Mouse (Mus musculus) erythroblast, embryonic 14.5 days (primary cell): ENCODE data around the gene Tmem41a. TPM values are rescaled to one million over a fixed set of nuclear protein-coding genes. Genes with fewer than 3 reads are reported as not detected.
"Not testable (repeated sequence)": the region's sequence is repeated elsewhere in the genome, so short reads cannot be mapped to it uniquely, and the experiment has no call there.

ENCODE experiments used
- H3K27me3 ChIP-seq: 2 replicates; pipeline ENCODE4 v1.6.1; 2012; ENCODE audit warnings: inconsistent platforms; ENCODE audit not compliant: control insufficient read depth
- H3K36me3 ChIP-seq: 2 replicates; pipeline ENCODE4 v1.6.1; 2012; ENCODE audit warnings: mild to moderate bottlenecking, inconsistent platforms; ENCODE audit not compliant: control insufficient read depth
- H3K4me1 ChIP-seq: 2 replicates; pipeline ENCODE4 v1.6.1; 2012; ENCODE audit warnings: inconsistent platforms; ENCODE audit not compliant: control insufficient read depth
- H3K4me3 ChIP-seq: replicated peaks from 2 replicates; pipeline ENCODE3; 2012; ENCODE audit warnings: moderate library complexity, mild to moderate bottlenecking, inconsistent platforms
- H3K9me3 ChIP-seq: 2 replicates; pipeline ENCODE4 v1.6.1; 2012; ENCODE audit warnings: low read length, inconsistent platforms, mixed read lengths; ENCODE audit not compliant: control insufficient read depth
- GATA1 ChIP-seq: IDR thresholded peaks from 2 replicates; pipeline ENCODE4 v1.6.1; 2012; ENCODE audit warnings: low read length, inconsistent platforms, mixed read lengths
- TAL1 ChIP-seq: IDR thresholded peaks from 3 replicates; pipeline ENCODE4 v1.6.1; 2012; ENCODE audit warnings: low read length, inconsistent platforms, mixed read lengths
- polyA plus RNA-seq: library from polyadenylated mRNA; stranded (reverse); fragments of >175 nt; gene quantifications from 2 replicates; pipeline ENCODE4 v1.2.3, GENCODE M21; 2012

The Tmem41a gene
- polyA plus RNA-seq, 1 experiment = 0.24 TPM

GRCm38 (mm10) chr16:21913347-21913746 is 34.0 kb downstream of the Tmem41a start:
- Histone ChIP-seq H3K4me3 (no peak overlapping the region), H3K27me3 (no peaks in the 10 kb centered on the region), H3K36me3 (no peaks in the 10 kb centered on the region; the same call in 1 of the 2 replicates), H3K9me3 (no peaks in the 10 kb centered on the region), H3K4me1 (peaks cover 4% of the 10 kb centered on the region)
- TF ChIP-seq GATA1 (no peak), TAL1 (no peak)

GRCm38 (mm10) chr16:21908906-21909305 is 38.4 kb downstream of the Tmem41a start:
- not testable (repeated sequence) for H3K4me3 ChIP-seq, H3K9me3 ChIP-seq, H3K4me1 ChIP-seq, H3K27me3 ChIP-seq, H3K36me3 ChIP-seq

DNA sequence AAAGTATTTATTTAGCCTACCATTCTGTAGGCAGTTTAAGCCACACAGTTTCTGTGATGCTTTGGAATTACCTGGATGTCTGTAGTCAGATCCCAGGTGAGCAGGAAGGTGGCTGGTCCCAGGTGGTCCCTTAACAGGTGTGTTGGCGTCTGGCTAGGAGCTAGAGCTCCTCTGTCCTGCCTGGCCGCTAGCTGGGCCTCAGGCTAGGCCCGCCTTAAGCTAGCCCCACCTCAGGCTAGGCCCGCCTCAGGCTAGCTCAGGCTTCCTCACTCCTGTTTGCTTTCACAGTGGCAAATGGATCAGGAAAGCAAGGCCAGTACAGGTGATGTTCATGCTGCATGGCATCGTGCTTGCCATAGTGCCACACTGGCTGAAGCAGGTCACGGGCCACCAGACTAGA is 40.5 kb downstream of the Tmem41a start:
- Histone ChIP-seq H3K9me3 (no peaks in the 10 kb centered on the region), H3K4me3 (no peak overlapping the region), H3K4me1 (peaks cover 4% of the 10 kb centered on the region), H3K36me3 (peaks cover 4% of the 10 kb centered on the region; the same call in 1 of the 2 replicates), H3K27me3 (no peaks in the 10 kb centered on the region)
- TF ChIP-seq TAL1 = no peak
- no peak for TF ChIP-seq GATA1

DNA sequence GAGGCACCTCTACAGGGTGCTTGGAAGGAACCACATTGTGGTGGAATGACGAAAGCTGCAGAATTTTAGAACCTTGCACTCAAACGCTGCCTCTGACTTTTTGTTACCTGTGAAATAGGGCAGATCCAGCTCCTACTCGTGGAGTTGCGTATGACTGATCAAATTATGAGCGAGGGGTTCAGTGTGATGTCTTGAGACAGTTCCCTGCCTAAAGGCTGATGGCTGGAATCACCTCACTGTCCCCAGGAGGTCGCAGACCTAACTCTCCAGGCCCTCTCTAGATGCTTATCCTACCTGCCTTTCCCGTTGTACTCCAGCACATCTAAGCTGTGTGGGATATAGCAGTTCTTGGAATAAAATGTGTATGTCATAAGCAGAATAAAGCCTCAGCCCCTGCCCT is 41.4 kb downstream of the Tmem41a start:
- Histone ChIP-seq H3K9me3 (no peaks in the 10 kb centered on the region), H3K27me3 (no peaks in the 10 kb centered on the region), H3K4me3 (no peak overlapping the region), H3K4me1 (peaks cover 2% of the 10 kb centered on the region), H3K36me3 (peaks cover 4% of the 10 kb centered on the region; the same call in 1 of the 2 replicates)
- no peak for TF ChIP-seq TAL1
- TF ChIP-seq GATA1 = no peak

DNA sequence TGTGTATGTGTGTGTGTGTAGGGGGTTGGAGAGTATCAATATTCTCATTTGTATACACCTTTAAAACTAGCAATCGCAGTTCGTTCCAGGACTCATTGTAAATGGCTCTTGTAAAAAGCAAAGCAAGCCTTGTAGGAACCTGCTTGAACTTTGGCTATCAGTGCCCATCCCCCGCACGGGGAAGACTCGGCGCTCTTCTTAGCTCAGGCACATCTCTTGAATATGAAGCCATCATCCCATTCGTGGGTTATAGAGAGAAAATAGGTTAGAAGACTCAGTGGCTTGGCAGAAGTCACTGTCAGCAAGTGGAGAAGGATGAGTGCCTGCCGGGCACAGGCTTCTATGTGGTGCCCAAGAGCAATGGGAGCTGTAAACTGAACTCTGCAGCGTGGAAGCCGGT is 42.7 kb downstream of the Tmem41a start:
- TF ChIP-seq TAL1 (no peak), GATA1 (no peak)
- no peaks in the 10 kb centered on the region for H3K27me3 ChIP-seq
- peaks cover 4% of the 10 kb centered on the region; the same call in 1 of the 2 replicates for H3K36me3 ChIP-seq
- no peak overlapping the region for H3K4me3 ChIP-seq
- no peaks in the 10 kb centered on the region for H3K9me3 ChIP-seq
- H3K4me1 ChIP-seq = no peaks in the 10 kb centered on the region

- Histone ChIP-seq H3K4me3 (no peak overlapping the region), H3K36me3 (no peaks in the 10 kb centered on the region; the same call in 1 of the 2 replicates), H3K4me1 (no peaks in the 10 kb centered on the region), H3K27me3 (no peaks in the 10 kb centered on the region), H3K9me3 (no peaks in the 10 kb centered on the region)
- no peak for TF ChIP-seq GATA1
- TF ChIP-seq TAL1 = no peak
These were observed 46.1 kb downstream of the Tmem41a start for GRCm38 (mm10) chr16:21901286-21901685.

GRCm38 (mm10) chr16:21893890-21894289 is 53.5 kb downstream of the Tmem41a start:
- H3K4me3 ChIP-seq = no peak overlapping the region
- no peaks in the 10 kb centered on the region for H3K27me3 ChIP-seq
- no peaks in the 10 kb centered on the region for H3K9me3 ChIP-seq
- H3K36me3 ChIP-seq = no peaks in the 10 kb centered on the region; the same call in 1 of the 2 replicates
- no peaks in the 10 kb centered on the region for H3K4me1 ChIP-seq
- TF ChIP-seq GATA1 (no peak), TAL1 (no peak)

DNA sequence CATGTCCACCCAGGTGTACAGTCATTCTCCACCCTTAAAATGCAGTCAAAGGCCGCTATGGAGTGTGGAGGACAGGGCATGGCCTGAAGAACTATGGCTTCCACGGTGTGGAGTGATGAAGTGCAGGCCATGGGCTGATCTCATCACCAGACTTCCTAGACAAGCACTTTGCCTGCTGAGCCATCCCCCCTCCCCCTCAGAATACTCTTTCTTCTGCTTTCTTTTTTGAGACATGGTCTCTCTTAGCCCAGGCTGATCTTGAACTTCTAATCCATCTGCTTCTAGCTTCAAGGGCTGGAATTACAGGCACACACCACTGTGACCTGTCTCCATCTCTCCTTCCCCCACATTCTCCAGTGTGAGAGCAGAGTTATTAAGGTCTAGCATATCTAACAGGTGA is 59.8 kb downstream of the Tmem41a start:
- no peaks in the 10 kb centered on the region; the same call in 1 of the 2 replicates for H3K36me3 ChIP-seq
- H3K9me3 ChIP-seq = no peaks in the 10 kb centered on the region
- H3K4me3 ChIP-seq = no peak overlapping the region
- no peaks in the 10 kb centered on the region for H3K4me1 ChIP-seq
- no peaks in the 10 kb centered on the region for H3K27me3 ChIP-seq
- TF ChIP-seq TAL1 = no peak
- TF ChIP-seq GATA1 = no peak

Other genes with a start within 250 kb of the Tmem41a start
- gene Ehhadh, start 159.7 kb downstream of the Tmem41a start, polyA plus RNA-seq = 0.05 and 0.13 TPM in 2 replicates
- 0.01 TPM in 2 replicates for gene Map3k13, start 153.2 kb downstream of the Tmem41a start, polyA plus RNA-seq
- 0.06 and 0.08 TPM in 2 replicates for gene Liph, start 48.1 kb upstream of the Tmem41a start, polyA plus RNA-seq
- gene Senp2, start 61.9 kb upstream of the Tmem41a start, polyA plus RNA-seq = 1.5 TPM in 2 replicates
- 0.14 and 0.22 TPM in 2 replicates for gene Igf2bp2, start 215.7 kb upstream of the Tmem41a start, polyA plus RNA-seq